Mouse (Mus musculus) erythroblast, adult 5-6 weeks (primary cell): ENCODE measurements around the gene Mfap1b. TPM values are rescaled to one million over a fixed set of nuclear protein-coding genes. Genes with fewer than 3 reads are reported as not detected.
A peak's percentile ranks its signal among the peaks of the same experiment; 100 is the strongest.
"Not testable (repeated sequence)": the region's sequence is repeated elsewhere in the genome, so short reads cannot be mapped to it uniquely, and the experiment has no call there.

Source experiments
- ATAC-seq: replicated peaks from 2 replicates; pipeline ENCODE4 v1.8.0; 2016; ENCODE audit warnings: moderate number of reproducible peaks, mild to moderate bottlenecking, moderate TSS enrichment, inconsistent platforms; ENCODE audit not compliant: poor library complexity, low FRiP score, severe bottlenecking
- total RNA-seq, 2 experiments: library from RNA; stranded (forward) in 1 of 2; stranded (reverse) in 1 of 2; fragments of 150-400 nt in 1 of 2; fragments of 200-764, 138-1000 nt in 1 of 2; gene quantifications; 2 replicates each; pipeline versions ENCODE4 v1.2.3 to v1.2.4; 2015 to 2017; ENCODE audit warnings: low replicate concordance in 2 of 2

Gene Mfap1b
- total RNA-seq, 2 experiments from 2014 or later: 16.3 to 22.9 TPM

DNA sequence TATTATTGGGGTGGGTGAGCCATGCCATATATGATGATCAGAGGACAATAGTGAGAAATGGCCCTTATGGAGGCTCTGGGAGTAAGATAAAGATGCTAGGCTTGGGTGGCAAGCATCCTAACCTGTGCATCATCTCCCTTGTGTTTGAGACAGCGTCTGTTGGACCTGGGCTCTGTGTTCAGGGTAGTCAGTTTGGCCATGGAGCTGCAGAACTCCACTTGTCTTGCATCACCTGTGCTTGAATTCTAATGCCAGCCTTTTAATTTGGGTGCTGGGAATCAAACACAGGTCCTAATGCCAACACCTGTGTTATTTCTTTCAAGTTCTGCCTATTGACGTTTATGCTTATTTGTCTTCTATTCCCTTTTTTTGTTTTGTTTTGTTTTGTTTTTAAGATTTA lies 1.4 kb upstream of the Mfap1b start:
- ATAC-seq: not testable (repeated sequence)

DNA sequence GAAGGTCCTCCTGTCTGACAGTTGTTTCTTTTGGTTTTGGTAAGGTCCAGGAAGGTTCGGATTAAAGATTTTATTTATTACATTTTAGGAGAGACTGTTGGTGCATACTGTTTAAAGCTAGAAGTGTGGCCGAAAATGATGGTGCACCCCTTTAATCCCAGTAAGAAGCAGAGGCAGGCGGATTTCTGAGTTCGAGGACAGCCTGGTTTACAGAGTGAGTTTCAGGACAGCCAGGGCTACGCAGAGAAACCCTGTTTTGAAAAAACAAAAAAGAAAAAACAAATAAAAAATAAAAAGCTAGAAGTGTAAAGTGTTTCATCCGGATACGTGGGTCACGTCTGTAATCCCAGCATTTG lies 291 bp upstream of the Mfap1b start:
- ATAC-seq: peak; percentile 60

DNA sequence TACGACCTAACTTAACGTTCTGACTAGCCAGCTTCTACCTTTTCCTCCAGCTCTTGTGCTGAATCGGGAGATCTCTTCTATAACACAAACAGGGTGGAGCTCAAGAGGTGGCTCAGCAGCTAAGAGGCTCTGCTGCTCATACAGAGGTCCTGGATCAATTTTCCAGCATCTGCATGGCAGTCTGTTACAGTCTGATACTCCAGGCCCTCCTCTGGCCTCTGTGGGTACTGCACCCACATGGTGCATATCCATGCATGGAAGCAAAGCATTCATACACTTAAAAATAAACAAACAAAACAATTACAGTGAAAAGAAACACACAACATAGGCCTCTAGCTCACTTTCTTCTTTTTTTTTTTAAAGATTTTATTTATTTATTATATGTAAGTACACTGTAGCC lies 1.1 kb downstream of the Mfap1b start:
- not testable (repeated sequence) for ATAC-seq

DNA sequence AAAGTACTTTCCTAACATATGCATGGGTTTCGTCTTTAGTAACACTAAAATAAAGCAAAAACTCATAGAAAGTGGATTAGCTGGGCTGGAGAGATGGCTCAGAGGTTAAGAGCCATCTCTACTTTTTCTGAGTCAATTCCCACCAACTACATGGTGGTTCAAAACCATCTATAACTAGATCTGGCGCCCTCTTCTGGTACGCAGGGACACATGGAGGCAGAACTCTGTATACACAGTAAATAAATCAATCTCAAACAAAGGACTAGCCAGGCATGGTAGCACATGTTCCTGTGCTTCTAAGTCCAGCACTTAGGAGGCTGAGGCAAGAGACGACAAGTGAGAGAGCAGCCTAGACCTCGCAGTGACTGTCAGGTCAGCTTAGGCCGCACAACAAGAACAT lies 4.9 kb downstream of the Mfap1b start:
- ATAC-seq: 0 out of 2 replicates have a peak, but pooled peaks have one; percentile 26

DNA sequence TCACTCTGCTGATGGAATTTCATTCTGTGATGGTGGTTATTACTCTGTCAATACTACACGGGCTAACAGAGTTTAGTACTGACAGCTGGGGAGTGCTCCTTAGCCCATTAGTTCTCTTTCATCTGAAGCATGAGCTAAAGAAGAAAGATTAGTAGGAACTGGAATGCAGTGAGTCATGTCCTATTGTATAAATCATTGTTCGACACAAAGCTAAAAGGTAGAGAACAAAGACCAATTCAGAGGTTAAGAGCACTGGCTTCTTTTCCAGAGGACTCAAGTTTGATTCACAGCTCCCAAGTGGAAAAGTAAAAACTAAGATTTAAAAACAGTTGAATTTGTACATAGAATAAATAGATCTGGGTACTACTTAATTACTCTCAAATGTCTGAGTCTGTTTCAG lies 13.8 kb downstream of the Mfap1b start:
- ATAC-seq: no peak

DNA sequence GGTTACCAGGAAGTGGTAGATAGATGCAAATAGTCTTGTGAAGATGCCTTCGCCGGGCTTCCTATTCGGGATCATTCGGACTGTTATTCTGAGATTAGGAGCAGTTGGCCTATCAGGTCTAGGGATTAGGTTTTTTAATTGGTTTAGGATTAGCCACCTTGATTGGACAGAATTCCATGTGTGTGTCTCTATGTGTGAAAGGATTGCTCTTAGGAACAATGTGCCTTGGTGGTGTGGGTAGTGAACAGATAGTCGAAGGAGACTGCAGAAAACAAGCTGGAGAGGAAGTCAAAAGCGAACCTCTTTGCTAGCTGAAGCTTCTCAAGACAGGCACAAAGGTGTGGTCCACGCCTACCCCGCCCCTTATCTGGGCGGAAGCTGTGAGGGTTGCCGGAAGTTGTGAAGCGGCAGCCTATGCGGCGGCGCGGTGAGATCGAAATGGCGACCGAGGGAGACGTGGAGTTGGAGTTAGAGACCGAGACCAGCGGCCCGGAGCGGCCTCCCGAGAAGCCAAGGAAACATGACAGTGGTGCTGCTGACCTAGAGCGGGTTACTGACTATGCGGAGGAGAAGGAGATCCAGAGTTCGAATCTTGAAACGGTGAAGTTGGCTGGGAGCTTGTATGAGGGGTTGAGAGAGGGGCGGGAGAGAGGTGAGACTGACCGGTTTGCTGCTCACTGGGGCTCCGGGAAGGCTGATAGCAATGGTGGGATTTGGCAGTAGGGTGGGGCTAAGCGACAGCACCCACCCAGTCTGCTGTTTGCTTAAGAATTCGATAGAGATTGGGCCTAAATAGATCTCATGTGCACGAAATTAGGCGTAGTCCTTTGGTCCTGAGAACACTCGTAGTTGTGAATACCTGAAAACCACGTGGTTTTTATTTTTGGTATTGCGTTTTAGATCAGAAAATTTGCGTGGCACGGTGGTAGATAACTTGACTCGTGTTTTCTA lies 16.9 kb downstream of the Mfap1b start, which contains the start of gene Serinc4:
Gene Serinc4 (minus strand): TSS at position 90 of the 951 bp plus-strand sequence.
- ATAC-seq: peak; percentile 99

DNA sequence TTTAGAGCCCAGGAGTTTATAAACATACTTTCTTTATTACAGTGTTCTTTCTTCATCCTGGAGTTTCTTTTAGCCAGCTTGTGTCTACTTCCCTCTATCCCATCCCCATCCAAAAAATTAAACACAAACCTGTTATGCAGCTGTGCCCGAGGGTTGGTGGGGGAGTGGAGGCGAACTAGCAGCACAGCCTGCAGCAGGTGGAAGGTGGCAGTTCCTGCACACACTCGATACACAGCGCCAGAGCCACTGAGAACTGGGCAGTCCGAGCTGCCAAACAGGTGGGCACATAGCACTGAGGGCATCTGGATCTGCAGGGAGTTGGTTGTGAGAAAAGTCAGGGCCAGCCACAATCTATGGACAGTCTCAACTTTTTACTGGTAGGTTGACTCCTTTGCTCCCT lies 18.3 kb downstream of the Mfap1b start:
- no peak for ATAC-seq

DNA sequence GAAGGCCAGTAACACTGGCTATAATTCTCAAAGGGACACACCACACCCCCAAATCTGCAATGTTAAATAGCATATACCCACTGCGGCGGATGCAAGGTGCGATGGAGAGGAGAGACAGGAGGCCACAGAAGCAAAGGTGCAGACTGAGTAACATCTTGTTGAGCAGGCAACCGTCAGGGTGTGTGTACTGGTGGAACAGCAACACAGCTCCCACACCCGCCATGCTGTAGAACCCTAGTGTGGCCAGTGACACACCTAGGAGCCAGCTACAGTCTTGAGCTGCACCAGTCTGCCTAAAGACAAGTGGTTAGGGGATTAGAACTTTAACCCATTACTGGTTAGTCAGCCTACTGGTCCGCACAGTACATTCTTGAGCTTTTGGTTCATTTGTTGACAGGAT lies 19.9 kb downstream of the Mfap1b start:
- no peak for ATAC-seq

DNA sequence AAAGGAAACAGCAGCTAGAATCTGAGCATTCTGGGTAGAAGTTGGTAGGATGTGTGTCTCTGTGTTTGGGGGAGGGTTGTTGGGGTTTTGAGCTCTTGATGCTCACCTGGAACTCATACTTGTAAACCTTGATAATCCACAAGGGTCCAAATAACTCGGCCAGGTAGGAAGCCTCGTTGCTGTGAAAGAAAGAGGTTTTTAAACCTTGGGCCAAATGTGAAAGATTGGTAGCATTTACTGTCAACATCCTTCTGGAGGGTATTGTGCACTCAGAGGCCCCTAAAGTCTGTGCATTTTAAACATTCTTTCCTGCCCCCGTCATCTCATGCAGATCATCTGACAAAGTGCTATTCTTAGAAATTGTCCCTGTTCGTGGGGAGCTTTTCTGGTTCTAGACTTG lies 20.9 kb downstream of the Mfap1b start, which contains the start of gene Hypk:
Gene Hypk (plus strand): TSS at position 301 of the 400 bp plus-strand sequence.
- ATAC-seq: no peak

DNA sequence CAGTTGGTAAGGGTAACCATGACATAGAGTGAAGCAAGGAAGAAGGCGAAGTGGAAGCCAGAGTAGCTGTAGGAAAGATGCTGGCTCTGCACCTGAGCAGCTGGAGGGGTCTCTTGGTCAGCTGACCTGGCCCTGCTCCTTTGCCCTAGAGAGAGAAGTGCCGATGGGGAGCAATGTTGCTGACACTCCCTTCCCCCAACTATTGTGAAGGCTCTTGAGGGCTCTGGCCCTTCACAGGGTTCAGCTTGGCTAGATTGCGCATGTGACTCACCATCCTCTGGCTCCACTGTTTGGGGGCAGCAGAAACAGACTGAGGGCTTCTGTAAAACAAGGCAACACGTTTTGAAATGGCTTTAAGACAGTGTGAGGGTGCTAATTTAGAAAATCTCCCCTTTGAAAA lies 21.5 kb downstream of the Mfap1b start:
- ATAC-seq: no peak

DNA sequence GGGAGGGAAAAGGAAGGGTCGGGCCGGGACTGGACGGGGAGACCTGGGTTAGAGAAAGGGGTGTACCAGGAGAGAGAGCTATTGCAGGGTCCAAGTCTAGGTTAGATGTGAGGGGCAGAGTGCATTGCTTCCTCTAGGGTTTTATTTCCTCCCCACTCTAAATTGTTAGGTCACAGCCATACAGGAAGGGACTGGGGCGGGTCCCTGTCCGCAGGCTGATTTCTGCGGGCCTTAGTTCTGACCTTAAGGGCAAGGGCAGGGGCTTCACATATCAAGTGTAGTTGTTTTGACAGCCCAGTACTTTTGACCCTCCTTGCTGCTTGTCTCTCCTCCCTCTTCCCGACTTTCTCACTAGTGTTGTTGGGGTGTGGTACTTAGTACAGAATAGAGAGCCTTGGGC lies 23.8 kb downstream of the Mfap1b start:
- no peak; the same call in 1 of the 2 replicates for ATAC-seq

DNA sequence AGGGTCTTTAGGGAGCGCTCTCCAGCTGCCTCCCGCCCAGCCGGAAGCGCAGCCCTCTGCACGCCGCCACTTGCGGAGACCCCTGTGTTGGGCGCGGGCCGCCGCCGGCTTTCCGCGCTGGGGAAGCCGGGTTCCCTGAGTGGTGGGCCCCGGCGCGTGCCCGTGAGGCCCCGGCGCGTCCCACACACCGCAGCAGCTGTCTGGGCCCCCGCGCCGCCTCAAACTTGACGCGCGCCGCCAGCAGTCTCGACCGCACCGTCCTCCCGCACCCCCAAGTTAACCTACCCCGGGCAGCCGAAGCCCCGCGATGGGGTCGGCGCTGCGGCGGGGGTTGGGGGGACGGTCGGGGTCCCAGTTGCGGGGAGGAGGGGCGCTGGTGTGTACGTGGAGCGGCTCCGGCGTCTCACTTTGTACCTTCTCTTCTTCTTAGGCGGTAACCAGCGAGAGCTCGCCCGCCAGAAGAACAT lies 24.3 kb downstream of the Mfap1b start:
- no peak for ATAC-seq

DNA sequence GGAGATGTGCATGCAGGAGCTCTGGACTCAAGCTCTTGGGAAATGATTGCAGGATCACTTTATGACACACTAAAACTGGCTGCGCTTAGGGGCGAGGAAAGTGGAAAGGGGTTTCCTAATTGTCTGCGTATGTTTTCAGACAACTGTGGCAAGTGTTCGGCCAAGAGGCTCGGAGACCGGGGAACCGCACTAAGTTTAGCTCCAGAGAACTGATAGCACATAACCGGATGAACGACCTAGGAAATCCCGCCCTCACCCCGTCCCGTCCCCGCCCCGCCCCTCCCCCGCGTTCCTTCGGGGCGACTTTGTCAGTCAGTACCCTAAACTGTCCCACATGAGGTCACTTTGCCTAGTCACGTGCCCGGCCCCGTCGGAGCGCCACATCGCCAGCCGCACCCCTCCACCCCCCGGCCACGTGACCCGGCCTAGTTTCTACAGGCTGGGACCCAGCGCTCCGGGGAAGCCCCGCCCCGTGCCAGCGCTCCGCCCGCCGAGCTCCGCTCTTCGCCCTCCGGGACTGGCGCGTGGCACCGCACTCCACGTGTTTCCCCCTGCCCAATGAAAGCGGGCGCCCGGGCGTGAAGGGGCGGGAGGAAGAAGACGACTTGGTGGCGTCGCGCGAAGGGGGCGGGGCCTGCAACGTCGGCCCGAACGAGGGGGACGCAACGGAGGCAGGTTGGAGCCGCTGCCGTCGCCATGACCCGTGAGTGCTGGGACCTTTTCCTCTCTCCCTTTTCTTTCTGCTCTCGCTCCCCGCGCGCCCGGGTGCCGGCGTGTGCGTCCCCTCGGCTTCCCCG lies 24.9 kb downstream of the Mfap1b start, which contains the start of gene Serf2:
Gene Serf2 (plus strand): TSS at position 457 of the 797 bp plus-strand sequence.
- ATAC-seq: peak; percentile 95

DNA sequence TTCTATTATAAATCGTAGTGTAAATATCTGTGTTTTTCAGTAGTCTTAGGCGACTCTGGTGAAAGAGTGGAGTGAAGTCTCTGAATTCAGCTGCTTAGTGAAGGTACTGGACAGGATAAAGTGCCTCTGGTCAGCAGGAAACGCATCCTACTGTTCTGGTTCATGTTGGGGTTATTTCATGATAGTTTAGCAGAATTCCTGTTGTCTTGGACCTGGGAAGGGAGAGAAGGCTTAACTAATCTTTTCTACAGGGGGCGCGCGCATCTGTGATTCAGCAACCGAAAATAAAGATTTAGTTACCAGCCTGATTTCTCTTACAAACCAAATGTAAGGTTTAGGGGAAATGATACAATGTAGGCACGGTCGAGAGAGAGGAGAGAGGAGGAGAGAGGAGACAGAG lies 25.7 kb downstream of the Mfap1b start:
- ATAC-seq: no peak

DNA sequence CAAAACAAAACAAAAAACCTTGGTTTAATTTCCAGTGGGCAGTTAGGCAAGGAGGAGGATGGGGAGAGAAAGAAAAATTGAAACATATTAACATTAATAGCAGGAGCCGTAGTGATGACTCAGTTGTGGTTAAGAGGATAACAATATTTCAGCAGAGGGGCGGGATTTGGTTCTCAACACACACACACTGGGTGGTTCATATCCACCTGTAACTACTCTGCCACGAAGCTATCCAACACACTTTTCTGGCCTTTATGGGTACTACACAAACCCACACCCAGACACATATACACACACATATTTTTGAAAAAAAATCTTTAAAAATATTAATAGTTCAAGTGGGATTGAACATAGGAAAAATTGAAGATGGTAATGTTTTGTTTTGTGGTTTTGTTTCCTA lies 26.9 kb downstream of the Mfap1b start:
- no peak for ATAC-seq

DNA sequence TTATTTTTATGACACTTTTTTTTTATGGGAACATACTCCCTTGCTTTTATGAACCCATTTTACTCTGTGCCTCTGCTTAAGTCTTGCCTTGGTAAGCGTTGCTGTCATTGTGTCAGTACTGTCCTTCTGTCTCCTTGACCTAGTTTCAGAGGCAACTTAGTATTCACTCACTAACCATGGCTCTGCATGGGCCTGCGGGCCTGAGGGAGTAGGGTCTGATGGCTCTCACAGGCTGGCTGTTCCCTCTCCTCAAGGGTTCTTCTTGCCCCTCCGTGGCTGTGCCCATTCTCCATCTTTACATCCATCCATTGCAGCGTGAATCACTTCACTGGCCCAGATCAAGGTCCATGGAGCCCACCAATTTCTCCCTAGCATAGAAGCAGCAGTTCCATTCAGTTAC lies 27.4 kb downstream of the Mfap1b start:
- no peak for ATAC-seq

DNA sequence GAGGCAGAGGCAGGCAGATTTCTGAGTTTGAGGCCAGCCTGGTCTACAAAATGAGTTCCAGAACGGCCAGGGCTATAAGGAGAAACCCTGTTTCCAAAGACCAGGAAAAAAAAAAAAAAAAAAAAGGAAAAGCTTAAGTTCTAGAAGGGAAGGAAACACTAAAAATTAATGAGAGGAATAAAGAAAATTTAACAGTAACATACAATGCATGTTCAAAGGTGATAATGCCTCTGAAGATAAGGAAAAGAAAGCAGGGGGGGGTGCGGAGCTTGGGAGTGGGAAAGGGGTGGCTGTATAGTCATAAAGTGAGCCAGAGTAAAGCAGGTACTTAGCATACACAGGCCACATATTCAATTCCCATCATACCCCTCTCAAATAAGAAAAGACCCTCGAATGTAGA lies 28.8 kb downstream of the Mfap1b start:
- ATAC-seq: no peak

DNA sequence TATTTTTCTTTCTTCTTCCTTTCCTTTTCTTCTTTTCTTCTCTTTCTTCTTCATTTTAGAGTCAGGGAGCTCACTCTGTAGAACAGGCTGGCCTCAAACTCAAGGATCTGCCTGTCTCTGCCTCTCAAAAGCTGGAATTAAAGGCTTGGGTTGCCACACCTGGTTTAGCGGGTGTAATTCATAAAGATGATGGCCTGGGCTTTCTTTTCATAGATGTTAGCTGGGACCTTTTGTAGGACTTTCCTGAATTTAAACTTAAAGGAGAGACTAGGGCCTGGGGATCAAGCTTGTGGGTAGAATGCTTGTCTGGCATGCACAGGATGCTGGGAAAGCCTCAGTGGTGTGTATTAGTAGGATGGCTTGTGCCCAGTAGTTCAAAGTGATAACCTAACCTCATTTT lies 29.7 kb downstream of the Mfap1b start, which contains the start of gene Ell3:
Gene Ell3 (minus strand): TSS at position 101 of the 400 bp plus-strand sequence.
- no peak for ATAC-seq

DNA sequence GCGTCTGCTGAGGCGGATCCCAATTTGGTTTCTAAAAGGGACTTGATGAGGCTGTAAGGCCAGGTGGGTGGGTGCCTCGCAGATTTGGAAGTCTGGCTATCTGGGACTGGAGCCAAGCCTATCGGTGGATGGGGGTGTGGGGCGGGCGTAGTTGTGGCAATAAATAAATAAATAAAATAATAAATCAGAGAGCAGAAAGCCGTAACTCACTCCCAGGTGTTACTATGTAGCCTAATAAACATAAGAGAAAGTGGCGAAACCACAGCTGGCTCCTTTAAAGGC lies 30.9 kb downstream of the Mfap1b start:
- peak; percentile 26 for ATAC-seq

DNA sequence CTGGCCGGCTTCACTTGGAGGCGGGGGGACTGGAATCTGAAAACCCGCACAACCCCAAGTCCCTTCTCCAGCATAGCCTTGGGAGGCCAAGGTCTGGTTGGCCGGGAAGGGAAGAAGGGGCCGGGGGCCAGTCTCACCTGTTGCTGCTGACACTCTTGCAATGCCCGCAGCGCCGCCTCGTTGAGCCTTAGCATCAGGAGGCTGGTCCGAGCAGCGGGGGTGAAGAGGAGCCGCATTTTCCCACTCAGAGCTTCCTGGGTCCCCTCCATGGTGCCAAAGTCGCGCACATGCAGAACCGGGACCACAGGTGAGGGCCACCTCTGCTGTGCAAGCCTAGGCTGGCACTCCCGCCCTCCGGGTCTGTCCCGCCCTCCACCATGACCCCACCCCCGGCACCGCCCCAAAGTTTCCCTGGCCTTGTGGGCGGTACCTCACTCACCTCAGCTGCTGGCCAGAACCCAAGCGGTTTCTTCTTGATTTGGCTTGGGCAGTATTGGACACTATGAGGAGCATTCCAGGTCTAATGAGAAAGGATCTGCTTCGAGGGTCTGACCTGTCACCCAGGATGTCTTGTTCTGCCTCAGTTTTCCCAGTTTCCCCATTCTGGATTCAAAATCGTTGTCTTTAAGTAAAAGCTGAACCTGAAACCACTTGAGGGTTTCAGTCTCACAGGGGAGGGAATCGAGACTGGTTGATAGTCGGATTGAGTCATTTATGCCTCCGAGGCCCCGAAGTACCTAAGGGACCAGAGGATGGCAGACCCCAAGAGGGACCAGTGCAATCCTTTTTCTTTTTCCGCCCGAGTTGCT lies 31.4 kb downstream of the Mfap1b start:
- ATAC-seq: peak; percentile 97
